Mouse (Mus musculus) spleen, embryonic (tissue): ENCODE results near the gene Chst8.

Experiments used
- CTCF ChIA-PET: fragments of 350-600 bp; sonication (Branson Sonifier 250); formaldehyde crosslinking; loops from one replicate; lab custom pipeline; 2022; lab: Charles Lee

Chst8 gene

GRCm38 (mm10) chr7:34799950-34800511, 12.5 kb downstream of the Chst8 start:
- CTCF ChIA-PET = no interaction called here

- CTCF ChIA-PET = no interaction called here
Observed at GRCm38 (mm10) chr7:34799404-34799771, 13.1 kb downstream of the Chst8 start.

GRCm38 (mm10) chr7:34798441-34799403, 13.8 kb downstream of the Chst8 start:
- CTCF ChIA-PET = interaction anchor here (0.8 kb wide), 1 partner anchor 287 kb away, joined by 5 read pairs; no protein-coding TSS in a partner anchor

- CTCF ChIA-PET = interaction anchor here (0.8 kb wide), 1 partner anchor 288 kb away, joined by 5 read pairs; no protein-coding TSS in a partner anchor
Observed at GRCm38 (mm10) chr7:34798039-34798438, 14.5 kb downstream of the Chst8 start.

GRCm38 (mm10) chr7:34790459-34790858, 22.1 kb downstream of the Chst8 start:
- CTCF ChIA-PET = no interaction called here

- CTCF ChIA-PET = no interaction called here
Observed at GRCm38 (mm10) chr7:34787171-34787570, 25.3 kb downstream of the Chst8 start.

DNA sequence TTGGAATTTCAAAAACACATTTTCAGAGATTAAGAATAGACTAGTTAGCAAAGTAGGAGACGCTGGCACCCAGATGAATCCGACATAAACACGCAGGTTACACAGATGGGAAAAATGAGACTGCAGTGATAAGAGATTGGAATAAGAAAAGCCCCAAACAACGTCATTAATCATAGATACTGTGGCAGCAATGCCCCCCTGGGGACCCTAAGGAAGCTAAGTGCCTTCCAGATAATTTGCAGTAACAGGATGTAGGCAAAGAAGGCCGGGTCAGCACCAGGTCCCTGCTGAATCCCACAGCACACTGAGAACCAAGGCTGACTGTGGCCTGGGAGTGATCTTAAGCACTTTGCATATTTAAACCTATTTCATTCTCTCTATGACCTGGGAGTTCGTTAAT, 27.5 kb downstream of the Chst8 start:
- CTCF ChIA-PET = no interaction called here

- CTCF ChIA-PET = no interaction called here
Observed at GRCm38 (mm10) chr7:34784469-34784868, 28.0 kb downstream of the Chst8 start.

DNA sequence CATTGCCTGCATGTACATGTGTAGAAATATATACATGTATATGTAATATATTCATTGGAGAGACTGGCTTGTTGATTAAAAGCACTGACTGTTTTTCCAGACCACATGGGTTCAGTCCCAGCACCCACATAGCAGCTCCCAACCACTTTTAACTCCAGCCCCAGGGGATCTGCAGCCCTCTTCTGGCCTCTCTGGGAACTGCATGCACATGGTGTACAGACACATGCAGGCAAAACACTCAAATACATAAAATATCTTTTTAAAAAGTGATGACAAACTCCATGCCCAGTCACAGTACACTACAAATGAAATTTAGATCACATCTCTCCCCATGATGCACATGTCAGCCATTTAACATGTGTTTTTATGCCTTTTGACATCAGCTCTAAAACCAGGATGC, 30.5 kb downstream of the Chst8 start:
- CTCF ChIA-PET = no interaction called here

GRCm38 (mm10) chr7:34781217-34781616, 31.3 kb downstream of the Chst8 start:
- CTCF ChIA-PET = no interaction called here

- CTCF ChIA-PET = no interaction called here
Observed at GRCm38 (mm10) chr7:34778426-34778825, 34.1 kb downstream of the Chst8 start.

GRCm38 (mm10) chr7:34775659-34776058, 36.9 kb downstream of the Chst8 start:
- CTCF ChIA-PET = no interaction called here

DNA sequence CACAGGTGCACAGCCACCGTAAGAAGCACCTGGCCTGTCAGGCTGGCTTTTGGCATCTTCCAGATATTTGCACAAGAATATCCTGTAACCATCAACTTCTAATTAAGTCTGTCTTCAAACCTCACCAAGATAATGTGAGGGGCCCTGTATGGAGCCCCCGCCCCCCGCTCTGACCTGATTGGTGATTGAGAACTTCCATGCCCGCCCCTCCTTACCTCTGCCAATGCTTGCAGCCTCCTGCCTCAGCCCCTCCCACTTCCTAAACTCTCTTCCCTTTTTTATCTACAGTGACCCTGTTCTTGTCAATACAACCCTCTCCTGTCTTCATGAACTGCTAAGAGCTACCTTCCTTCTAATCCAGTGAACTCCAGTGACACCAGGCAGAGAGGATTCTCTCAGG, 37.6 kb downstream of the Chst8 start:
- CTCF ChIA-PET = no interaction called here

GRCm38 (mm10) chr7:34774020-34774419, 38.5 kb downstream of the Chst8 start:
- CTCF ChIA-PET = no interaction called here

GRCm38 (mm10) chr7:34773309-34773708, 39.2 kb downstream of the Chst8 start:
- CTCF ChIA-PET = no interaction called here

- CTCF ChIA-PET = no interaction called here
Observed at GRCm38 (mm10) chr7:34769531-34769930, 43.0 kb downstream of the Chst8 start.

DNA sequence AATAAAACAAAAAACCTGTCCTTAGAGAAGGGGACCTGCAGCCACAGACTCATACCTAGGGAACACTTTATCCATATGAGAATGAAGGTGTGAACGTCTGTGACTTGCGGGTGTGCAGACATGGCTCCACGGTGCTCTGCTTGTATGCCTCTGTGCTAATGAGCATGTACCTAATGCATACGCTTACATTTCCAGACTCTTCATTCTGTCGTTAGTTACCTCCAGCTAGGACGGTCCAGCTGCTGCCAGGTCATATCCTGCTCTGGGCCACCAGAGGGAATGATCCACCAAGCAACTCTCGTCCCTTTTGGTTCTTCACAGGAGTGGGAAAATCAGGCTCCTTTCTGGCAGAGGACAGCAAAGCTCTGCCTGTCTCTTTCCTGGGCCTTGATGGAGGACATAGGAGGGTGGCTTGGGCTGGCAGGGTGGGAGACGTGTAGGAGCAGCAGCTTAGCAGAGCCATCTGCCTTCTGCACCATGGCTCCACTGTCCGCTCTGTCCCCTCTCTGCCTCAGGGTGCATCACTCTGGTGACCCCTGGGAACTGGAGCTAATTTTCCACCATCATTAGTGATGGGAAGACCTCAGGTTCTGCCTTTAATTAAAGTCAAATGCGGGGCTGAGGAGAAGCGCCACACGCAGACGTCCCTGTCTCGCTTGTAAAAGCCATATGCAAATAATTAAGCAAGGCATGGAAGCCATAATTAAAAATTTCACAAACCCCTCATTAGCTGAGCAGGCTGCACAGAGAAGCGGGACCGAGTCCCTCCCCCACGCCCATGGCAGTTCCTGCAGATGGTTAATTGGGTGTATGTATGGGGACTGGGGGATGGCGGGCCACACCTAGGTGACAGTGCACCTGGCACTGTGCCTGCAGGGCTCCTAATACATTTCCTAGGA, 48.0 kb downstream of the Chst8 start:
- CTCF ChIA-PET = interaction anchor here (0.6 kb wide), 1 partner anchor 174 kb away, joined by 6 read pairs; no protein-coding TSS in a partner anchor

- CTCF ChIA-PET = no interaction called here
Observed at GRCm38 (mm10) chr7:34759378-34759822, 53.1 kb downstream of the Chst8 start.

- CTCF ChIA-PET = no interaction called here
Observed at GRCm38 (mm10) chr7:34758721-34759120, 53.8 kb downstream of the Chst8 start.

DNA sequence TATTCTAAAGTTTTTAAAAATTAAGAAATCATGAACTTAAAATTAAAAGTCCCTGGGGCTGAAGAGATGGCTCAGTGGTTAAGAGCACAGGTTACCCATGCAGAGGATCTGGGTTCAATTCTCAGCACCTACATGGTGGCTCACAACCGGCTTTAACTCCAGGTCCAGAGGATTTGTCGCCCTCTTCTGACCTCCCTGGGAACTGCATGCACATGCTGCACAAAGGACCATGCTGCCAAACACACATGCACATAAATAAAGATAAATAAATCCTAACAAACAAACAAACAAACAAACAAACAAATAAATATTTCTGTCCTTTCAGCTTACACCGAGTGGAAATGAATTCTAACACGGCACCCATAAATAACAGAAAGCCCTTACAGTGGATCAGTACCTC, 55.0 kb downstream of the Chst8 start:
- CTCF ChIA-PET = no interaction called here

- CTCF ChIA-PET = no interaction called here
Observed at GRCm38 (mm10) chr7:34753140-34753886, 59.2 kb downstream of the Chst8 start.
